Mouse (Mus musculus) erythroblast, embryonic 14.5 days (primary cell): ENCODE data around the gene Ubqln4. TPM values are rescaled to one million over a fixed set of nuclear protein-coding genes. Genes with fewer than 3 reads are reported as not detected.

ENCODE experiments used
- H3K27me3 ChIP-seq: 2 replicates; pipeline ENCODE4 v1.6.1; 2012; ENCODE audit warnings: inconsistent platforms; ENCODE audit not compliant: control insufficient read depth
- H3K36me3 ChIP-seq: 2 replicates; pipeline ENCODE4 v1.6.1; 2012; ENCODE audit warnings: mild to moderate bottlenecking, inconsistent platforms; ENCODE audit not compliant: control insufficient read depth
- H3K4me1 ChIP-seq: 2 replicates; pipeline ENCODE4 v1.6.1; 2012; ENCODE audit warnings: inconsistent platforms; ENCODE audit not compliant: control insufficient read depth
- H3K4me3 ChIP-seq: replicated peaks from 2 replicates; pipeline ENCODE3; 2012; ENCODE audit warnings: moderate library complexity, mild to moderate bottlenecking, inconsistent platforms
- H3K9me3 ChIP-seq: 2 replicates; pipeline ENCODE4 v1.6.1; 2012; ENCODE audit warnings: low read length, inconsistent platforms, mixed read lengths; ENCODE audit not compliant: control insufficient read depth
- GATA1 ChIP-seq: IDR thresholded peaks from 2 replicates; pipeline ENCODE4 v1.6.1; 2012; ENCODE audit warnings: low read length, inconsistent platforms, mixed read lengths
- TAL1 ChIP-seq: IDR thresholded peaks from 3 replicates; pipeline ENCODE4 v1.6.1; 2012; ENCODE audit warnings: low read length, inconsistent platforms, mixed read lengths
- polyA plus RNA-seq: library from polyadenylated mRNA; stranded (reverse); fragments of >175 nt; gene quantifications from 2 replicates; pipeline ENCODE4 v1.2.3, GENCODE M21; 2012

Gene Ubqln4
- polyA plus RNA-seq, 1 experiment = 2.6 TPM

DNA sequence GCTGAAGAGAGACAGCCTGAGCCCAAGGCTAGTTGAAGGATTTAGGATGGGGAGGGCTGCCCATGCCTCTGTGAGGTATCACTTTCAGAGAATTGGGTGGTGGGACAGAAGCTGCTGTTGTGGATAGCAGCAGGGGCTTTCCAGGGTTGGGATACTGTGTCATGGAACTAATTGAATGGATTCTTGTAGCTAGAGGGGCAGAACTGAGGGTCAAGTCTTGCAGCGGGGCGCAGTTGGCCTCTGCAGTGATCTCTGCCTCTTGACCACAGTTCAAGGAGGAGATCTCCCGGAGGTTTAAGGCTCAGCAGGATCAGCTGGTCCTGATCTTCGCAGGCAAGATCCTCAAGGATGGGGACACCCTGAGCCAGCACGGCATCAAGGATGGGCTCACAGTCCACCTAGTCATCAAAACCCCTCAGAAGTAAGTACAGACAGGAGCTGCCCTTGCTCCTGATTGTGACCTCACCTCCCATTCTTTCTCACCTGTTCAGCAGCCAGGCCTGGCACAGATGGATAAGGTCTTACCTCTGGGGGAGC lies 1.6 kb downstream of the Ubqln4 start:
- Histone ChIP-seq H3K9me3 (no peaks in the 10 kb centered on the region), H3K4me3 (peak overlapping the region; percentile 13), H3K36me3 (peaks cover 53% of the 10 kb centered on the region), H3K27me3 (no peaks in the 10 kb centered on the region), H3K4me1 (peaks cover 59% of the 10 kb centered on the region)
- TF ChIP-seq GATA1 (no peak), TAL1 (no peak)

DNA sequence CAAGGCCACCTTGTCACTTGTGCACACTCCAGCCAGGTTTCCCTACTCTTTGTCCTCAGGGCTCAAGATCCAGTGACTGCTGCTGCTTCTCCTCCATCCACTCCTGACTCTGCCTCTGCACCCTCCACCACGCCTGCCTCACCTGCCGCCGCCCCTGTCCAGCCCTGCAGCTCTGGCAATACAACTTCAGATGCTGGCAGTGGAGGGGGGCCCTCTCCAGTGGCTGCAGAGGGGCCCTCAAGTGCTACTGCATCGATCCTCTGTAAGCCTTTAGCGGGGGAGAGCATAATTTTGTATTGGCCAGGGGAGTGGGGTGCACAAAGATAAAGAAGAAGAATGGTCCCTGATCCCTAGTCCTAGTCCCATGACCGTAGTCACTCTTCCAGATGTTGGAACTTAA lies 2.2 kb downstream of the Ubqln4 start:
- TF ChIP-seq GATA1 (no peak), TAL1 (no peak)
- Histone ChIP-seq H3K36me3 (peaks cover 55% of the 10 kb centered on the region), H3K27me3 (no peaks in the 10 kb centered on the region), H3K4me3 (no peak overlapping the region), H3K9me3 (no peaks in the 10 kb centered on the region), H3K4me1 (peaks cover 55% of the 10 kb centered on the region)

DNA sequence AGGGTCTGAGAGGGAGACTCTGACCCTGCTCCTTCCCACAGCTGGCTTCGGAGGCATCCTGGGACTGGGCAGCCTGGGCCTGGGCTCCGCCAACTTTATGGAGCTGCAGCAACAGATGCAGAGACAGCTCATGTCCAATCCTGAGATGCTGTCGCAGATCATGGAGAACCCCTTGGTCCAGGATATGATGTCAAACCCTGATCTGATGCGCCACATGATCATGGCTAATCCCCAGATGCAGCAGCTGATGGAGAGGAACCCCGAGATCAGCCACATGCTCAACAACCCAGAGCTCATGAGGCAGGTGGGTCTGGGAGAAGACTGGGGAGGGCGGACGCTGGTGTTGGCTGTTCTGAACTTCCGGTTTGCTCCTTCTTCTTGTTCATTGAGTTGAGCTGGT lies 3.1 kb downstream of the Ubqln4 start:
- no peaks in the 10 kb centered on the region for H3K9me3 ChIP-seq
- TF ChIP-seq TAL1 = no peak
- H3K4me1 ChIP-seq = peaks cover 48% of the 10 kb centered on the region
- H3K36me3 ChIP-seq = peaks cover 61% of the 10 kb centered on the region
- no peaks in the 10 kb centered on the region for H3K27me3 ChIP-seq
- H3K4me3 ChIP-seq = no peak overlapping the region

DNA sequence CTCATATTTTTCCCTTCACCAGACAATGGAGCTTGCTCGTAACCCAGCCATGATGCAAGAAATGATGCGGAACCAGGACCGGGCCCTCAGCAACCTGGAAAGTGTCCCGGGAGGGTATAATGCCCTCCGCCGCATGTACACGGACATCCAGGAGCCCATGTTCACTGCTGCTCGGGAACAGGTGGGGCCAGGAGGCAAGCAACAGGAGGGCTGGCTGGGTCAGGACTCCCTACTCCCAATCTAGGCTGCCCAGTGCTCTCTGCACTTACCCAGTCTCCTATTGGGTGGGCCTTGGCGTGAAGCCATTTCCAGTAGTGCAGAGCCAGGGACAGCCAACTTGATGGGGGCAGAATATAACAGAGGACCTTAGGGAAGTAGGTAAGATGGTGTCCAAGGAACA lies 6.0 kb downstream of the Ubqln4 start:
- H3K27me3 ChIP-seq = no peaks in the 10 kb centered on the region
- peaks cover 90% of the 10 kb centered on the region for H3K36me3 ChIP-seq
- no peak overlapping the region for H3K4me3 ChIP-seq
- no peaks in the 10 kb centered on the region for H3K9me3 ChIP-seq
- H3K4me1 ChIP-seq = peaks cover 21% of the 10 kb centered on the region
- TF ChIP-seq GATA1 (no peak), TAL1 (no peak)

DNA sequence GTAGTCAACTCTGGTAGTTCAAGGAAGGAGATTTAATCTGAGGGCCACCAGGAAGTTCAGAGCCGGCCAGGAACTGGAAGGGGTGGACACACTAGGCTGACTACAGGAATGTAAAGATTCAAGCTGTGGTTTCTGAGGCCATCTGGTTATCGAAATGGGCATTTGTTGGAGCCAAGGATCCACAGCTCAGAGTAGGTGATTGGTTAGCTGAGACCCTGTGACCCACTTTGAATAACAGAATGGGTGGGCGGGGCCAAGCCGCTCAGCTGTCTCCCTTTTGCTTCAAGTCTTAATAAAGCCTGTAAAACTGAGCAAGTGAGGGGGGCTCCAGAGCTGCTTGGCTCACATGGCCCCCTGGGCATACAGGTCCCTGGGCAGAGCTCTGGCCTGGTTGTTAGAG lies 8.4 kb downstream of the Ubqln4 start:
- Histone ChIP-seq H3K4me1 (peaks cover 2% of the 10 kb centered on the region; the same call in 1 of the 2 replicates), H3K27me3 (no peaks in the 10 kb centered on the region), H3K36me3 (peaks cover 93% of the 10 kb centered on the region), H3K9me3 (no peaks in the 10 kb centered on the region), H3K4me3 (no peak overlapping the region)
- TF ChIP-seq TAL1 (no peak), GATA1 (no peak)

DNA sequence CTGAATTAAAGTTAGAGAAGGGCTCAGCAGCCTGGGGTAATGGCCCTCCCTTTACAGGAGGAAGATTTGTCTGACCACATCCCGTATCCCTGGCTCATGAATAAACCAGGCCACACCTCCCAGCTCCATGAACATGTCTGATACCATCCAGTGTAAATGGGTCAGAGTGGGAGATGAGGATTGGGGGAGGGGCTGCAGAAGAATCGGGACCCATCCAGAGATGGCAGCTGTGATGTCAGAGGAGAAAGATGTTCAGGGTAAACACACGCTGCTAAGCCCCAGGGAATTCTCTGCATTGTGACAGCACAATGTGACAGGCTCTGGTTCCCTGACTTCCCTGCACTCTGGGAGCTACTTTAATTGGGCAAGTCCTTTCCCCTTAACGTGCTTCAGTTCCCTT lies 9.9 kb downstream of the Ubqln4 start:
- no peaks in the 10 kb centered on the region for H3K9me3 ChIP-seq
- H3K36me3 ChIP-seq = peaks cover 95% of the 10 kb centered on the region
- H3K27me3 ChIP-seq = no peaks in the 10 kb centered on the region
- peaks cover 3% of the 10 kb centered on the region for H3K4me1 ChIP-seq
- TF ChIP-seq TAL1 = no peak
- TF ChIP-seq GATA1 = no peak
- H3K4me3 ChIP-seq = no peak overlapping the region

DNA sequence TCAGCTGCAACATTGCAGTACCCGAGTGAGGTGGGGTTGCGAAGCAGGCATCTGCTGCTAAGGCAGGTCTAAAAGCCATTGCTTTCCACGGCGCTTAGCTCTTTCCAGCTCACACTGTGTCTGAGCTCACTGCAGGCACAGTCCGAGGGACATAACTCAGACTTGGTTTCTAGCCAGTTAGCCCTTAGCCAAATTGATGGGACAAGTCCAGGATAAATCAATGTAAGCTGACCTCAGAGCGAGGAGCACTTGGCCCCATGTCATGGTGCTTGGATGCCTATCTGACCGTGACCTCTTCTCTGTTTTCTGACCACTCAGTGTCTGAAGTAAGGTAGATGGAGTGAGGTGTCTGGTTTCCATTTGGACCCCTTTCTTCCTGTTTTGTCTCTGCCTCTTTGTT lies 10.4 kb downstream of the Ubqln4 start:
- no peaks in the 10 kb centered on the region for H3K9me3 ChIP-seq
- H3K27me3 ChIP-seq = no peaks in the 10 kb centered on the region
- H3K4me3 ChIP-seq = no peak overlapping the region
- TF ChIP-seq GATA1 (no peak), TAL1 (no peak)
- H3K36me3 ChIP-seq = peaks cover 95% of the 10 kb centered on the region
- peaks cover 3% of the 10 kb centered on the region for H3K4me1 ChIP-seq

DNA sequence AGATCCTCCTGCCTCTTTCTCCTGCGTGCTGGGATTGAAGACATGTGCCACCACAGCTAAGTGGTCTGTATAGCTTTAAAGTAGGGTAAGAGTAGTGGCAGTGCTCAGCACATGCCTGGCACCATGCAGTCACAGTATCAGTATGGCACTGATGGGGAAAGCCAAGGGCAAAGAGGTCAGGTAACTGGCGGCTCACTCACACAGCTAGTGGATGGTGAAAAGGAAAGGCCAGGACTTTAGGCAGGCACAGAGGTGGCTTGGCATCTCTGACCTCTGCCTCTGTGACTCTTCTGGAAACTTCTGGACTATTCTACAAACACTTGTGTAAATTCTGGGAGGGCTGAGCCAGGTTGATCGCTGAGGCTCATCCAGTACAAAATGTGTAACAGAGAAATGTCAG lies 12.6 kb downstream of the Ubqln4 start:
- TF ChIP-seq TAL1 (no peak), GATA1 (no peak)
- Histone ChIP-seq H3K4me1 (peaks cover 2% of the 10 kb centered on the region), H3K36me3 (peaks cover 90% of the 10 kb centered on the region), H3K9me3 (no peaks in the 10 kb centered on the region), H3K27me3 (no peaks in the 10 kb centered on the region), H3K4me3 (no peak overlapping the region)

DNA sequence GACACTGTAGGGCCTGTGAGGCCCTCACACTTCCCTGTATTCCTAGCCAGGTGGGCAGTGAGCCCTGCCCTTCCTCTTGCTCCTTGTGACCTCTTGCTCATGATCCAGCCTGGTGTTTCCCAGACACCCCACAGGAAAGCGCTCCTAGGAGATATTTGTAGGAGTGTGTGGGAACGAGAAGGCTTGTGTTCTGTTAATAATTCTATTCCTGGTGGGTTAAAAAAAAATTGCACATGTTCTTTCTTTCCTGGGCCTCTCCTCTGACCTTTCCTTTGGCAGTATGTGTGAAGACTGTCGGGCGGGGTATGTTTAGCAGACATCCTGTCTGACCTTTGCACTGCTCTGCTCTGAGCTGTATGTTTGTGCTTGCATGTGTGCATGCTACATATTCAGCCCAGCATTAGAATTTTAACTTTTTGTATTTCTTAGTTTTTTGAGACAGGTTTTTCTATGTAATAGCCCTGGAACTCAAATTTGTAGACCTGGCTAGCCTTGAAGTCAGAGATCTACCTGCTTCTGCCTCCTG lies 13.0 kb downstream of the Ubqln4 start:
- peaks cover 85% of the 10 kb centered on the region for H3K36me3 ChIP-seq
- TF ChIP-seq TAL1 (no peak), GATA1 (no peak)

DNA sequence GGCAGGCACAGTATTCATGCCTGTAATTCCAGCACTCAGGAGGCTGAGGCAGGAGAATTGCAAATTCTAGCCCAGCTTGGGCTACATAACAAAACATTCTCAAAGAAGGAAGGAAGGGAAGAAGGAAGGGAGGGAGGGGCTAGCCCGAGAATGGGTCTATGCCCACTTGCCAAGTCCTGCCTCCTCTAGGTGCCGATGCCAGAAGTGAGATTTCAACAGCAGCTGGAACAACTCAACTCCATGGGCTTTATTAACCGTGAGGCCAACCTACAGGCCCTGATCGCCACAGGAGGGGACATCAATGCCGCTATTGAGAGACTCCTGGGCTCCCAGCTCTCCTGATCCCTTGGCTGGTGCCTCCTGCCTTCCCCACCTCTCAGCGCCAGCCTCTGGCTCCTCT lies 14.3 kb downstream of the Ubqln4 start:
- Histone ChIP-seq H3K36me3 (peaks cover 73% of the 10 kb centered on the region), H3K4me1 (peaks cover 2% of the 10 kb centered on the region), H3K9me3 (no peaks in the 10 kb centered on the region), H3K27me3 (no peaks in the 10 kb centered on the region), H3K4me3 (no peak overlapping the region)
- TF ChIP-seq TAL1 (no peak), GATA1 (no peak)

More for the DNA sequence above, 13.0 kb downstream of the Ubqln4 start:
- Histone ChIP-seq H3K27me3 (no peaks in the 10 kb centered on the region), H3K4me3 (no peak overlapping the region), H3K4me1 (peaks cover 2% of the 10 kb centered on the region), H3K9me3 (no peaks in the 10 kb centered on the region)
